Mouse (Mus musculus) kidney, postnatal 0 days (tissue): ENCODE measurements at regions not wholly inside any gene's neighbourhood (a gene's known extent, or its start where the extent isn't known, plus 50 kb on each side); places are given as distances from the start of the nearest gene placed in this dataset.

Experiments
- ATAC-seq: fragments of 200-750 bp; cut with Nextera tagmentation; replicated peaks from 2 replicates; pipeline ENCODE4 v1.8.0; 2017; ENCODE audit warnings: low read depth, moderate number of reproducible peaks, moderate TSS enrichment, moderate library complexity; ENCODE audit not compliant: low FRiP score
- DNase-seq: peaks from one replicate; pipeline ENCODE4 v3.0.0-alpha.2; 2016; ENCODE audit warnings: low spot score
- H3K27ac ChIP-seq: fragments of 300-500 bp; sonication (generic); 2 replicates; pipeline ENCODE4 v1.5.1; 2014; ENCODE audit warnings: mild to moderate bottlenecking
- H3K27me3 ChIP-seq: fragments of 300-500 bp; sonication (generic); 2 replicates; pipeline ENCODE4 v1.6.1; 2014; ENCODE audit warnings: low read length, mixed read lengths; ENCODE audit not compliant: insufficient read depth
- H3K36me3 ChIP-seq: fragments of 300-500 bp; sonication (generic); 2 replicates; pipeline ENCODE4 v1.6.1; 2014; ENCODE audit warnings: low read length, mixed read lengths; ENCODE audit not compliant: insufficient read depth
- H3K4me1 ChIP-seq: fragments of 300-500 bp; sonication (generic); replicated peaks from 2 replicates; pipeline ENCODE4 v1.6.1; 2014; ENCODE audit warnings: antibody characterized with exemption, low read length, mixed read lengths; ENCODE audit not compliant: insufficient read depth
- H3K4me2 ChIP-seq: fragments of 300-500 bp; sonication (generic); 2 replicates; pipeline ENCODE4 v1.6.1; 2014; ENCODE audit warnings: mild to moderate bottlenecking, low read length, moderate library complexity, mixed read lengths
- H3K4me3 ChIP-seq: fragments of 300-500 bp; sonication (generic); replicated peaks from 2 replicates; pipeline ENCODE4 v1.5.1; 2014; ENCODE audit warnings: low read depth, low read length
- H3K9ac ChIP-seq: fragments of 300-500 bp; sonication (generic); 2 replicates; pipeline ENCODE4 v1.6.1; 2014; ENCODE audit warnings: low read depth, low read length
- H3K9me3 ChIP-seq: fragments of 300-500 bp; sonication (generic); replicated peaks from 2 replicates; pipeline ENCODE4 v1.6.1; 2016; ENCODE audit warnings: low read length, inconsistent platforms, mixed read lengths
- CTCF ChIP-seq: IDR thresholded peaks from 2 replicates; pipeline ENCODE4 v1.5.1; 2016; ENCODE audit warnings: antibody characterized with exemption, low read depth, mild to moderate bottlenecking, moderate library complexity
- WGBS: fragments of 180-500 bp; shearing (Covaris S2); extraction: QIAGEN DNeasy Blood & Tissue Kit; methylation state at CpG from one replicate; pipeline ENCODE4 v1.1.7; 2014; 5-methylcytosine and 5-hydroxymethylcytosine counted together

GRCm38 (mm10) chr2:159501039-159501438, 706.4 kb downstream of the Dhx35 start:
- H3K27ac ChIP-seq, result no peak overlapping the region
- H3K9me3 ChIP-seq, result no peaks in the 10 kb centered on the region
- DNase-seq (peak; percentile 80), ATAC-seq (peak; percentile 71; the same call in 1 of the 2 replicates)
- no peaks in the 10 kb centered on the region for H3K36me3 ChIP-seq
- H3K4me3 ChIP-seq, result no peak overlapping the region
- no peak overlapping the region for H3K4me2 ChIP-seq
- H3K9ac ChIP-seq, result no peak overlapping the region
- H3K27me3 ChIP-seq, result no peaks in the 10 kb centered on the region
- H3K4me1 ChIP-seq, result no peaks in the 10 kb centered on the region
- 13% methylated on average over 3 of the region's 3 CpGs for WGBS
- no peak for TF ChIP-seq CTCF

GRCm38 (mm10) chr2:159519066-159519465, 724.5 kb downstream of the Dhx35 start:
- Histone ChIP-seq H3K4me1 (no peaks in the 10 kb centered on the region), H3K27me3 (no peaks in the 10 kb centered on the region), H3K27ac (no peak overlapping the region), H3K9ac (no peak overlapping the region), H3K4me2 (no peak overlapping the region), H3K36me3 (no peaks in the 10 kb centered on the region), H3K9me3 (no peaks in the 10 kb centered on the region), H3K4me3 (no peak overlapping the region)
- DNase-seq, result no peak
- no peak for TF ChIP-seq CTCF
- no peak for ATAC-seq
- 50% methylated on average over 4 of the region's 4 CpGs for WGBS

GRCm38 (mm10) chr2:159523739-159524138, 729.1 kb downstream of the Dhx35 start:
- no peak overlapping the region for H3K4me3 ChIP-seq
- no peak overlapping the region for H3K27ac ChIP-seq
- ATAC-seq (no peak), DNase-seq (peak; percentile 46)
- no peak for TF ChIP-seq CTCF
- no peaks in the 10 kb centered on the region for H3K4me1 ChIP-seq
- WGBS, result 50% methylated on average over 2 of the region's 2 CpGs
- no peaks in the 10 kb centered on the region for H3K36me3 ChIP-seq
- no peak overlapping the region for H3K4me2 ChIP-seq
- H3K27me3 ChIP-seq, result no peaks in the 10 kb centered on the region
- no peak overlapping the region for H3K9ac ChIP-seq
- no peaks in the 10 kb centered on the region for H3K9me3 ChIP-seq

- no peak for DNase-seq
- no peak for ATAC-seq
- H3K4me1 ChIP-seq, result no peaks in the 10 kb centered on the region
- H3K36me3 ChIP-seq, result no peaks in the 10 kb centered on the region
- TF ChIP-seq CTCF, result no peak
- WGBS, result 21% methylated on average over 2 of the region's 2 CpGs
- H3K9ac ChIP-seq, result no peak overlapping the region
- no peaks in the 10 kb centered on the region for H3K27me3 ChIP-seq
- H3K9me3 ChIP-seq, result no peaks in the 10 kb centered on the region
- no peak overlapping the region for H3K27ac ChIP-seq
- no peak overlapping the region for H3K4me2 ChIP-seq
- no peak overlapping the region for H3K4me3 ChIP-seq
These were observed 740.3 kb downstream of the Dhx35 start for GRCm38 (mm10) chr2:159534951-159535350.

- ATAC-seq (no peak), DNase-seq (no peak)
- Histone ChIP-seq H3K4me2 (no peak overlapping the region), H3K9ac (no peak overlapping the region), H3K4me1 (no peaks in the 10 kb centered on the region), H3K4me3 (no peak overlapping the region), H3K9me3 (no peaks in the 10 kb centered on the region), H3K36me3 (no peaks in the 10 kb centered on the region), H3K27ac (no peak overlapping the region), H3K27me3 (no peaks in the 10 kb centered on the region)
- no peak for TF ChIP-seq CTCF
These were observed 744.7 kb downstream of the Dhx35 start for GRCm38 (mm10) chr2:159539261-159539660.

- Histone ChIP-seq H3K4me2 (no peak overlapping the region), H3K27me3 (no peaks in the 10 kb centered on the region), H3K4me1 (no peaks in the 10 kb centered on the region), H3K4me3 (no peak overlapping the region), H3K36me3 (no peaks in the 10 kb centered on the region), H3K27ac (no peak overlapping the region), H3K9me3 (no peaks in the 10 kb centered on the region), H3K9ac (no peak overlapping the region)
- TF ChIP-seq CTCF, result no peak
- no peak for DNase-seq
- WGBS, result 94% methylated on average over 3 of the region's 3 CpGs
- ATAC-seq, result no peak
These were observed 763.0 kb downstream of the Dhx35 start for GRCm38 (mm10) chr2:159557567-159557966.

- no peak overlapping the region for H3K9ac ChIP-seq
- H3K9me3 ChIP-seq, result no peaks in the 10 kb centered on the region
- TF ChIP-seq CTCF, result no peak
- ATAC-seq (no peak), DNase-seq (no peak)
- no peaks in the 10 kb centered on the region for H3K4me1 ChIP-seq
- no peak overlapping the region for H3K4me2 ChIP-seq
- H3K4me3 ChIP-seq, result no peak overlapping the region
- no peaks in the 10 kb centered on the region for H3K36me3 ChIP-seq
- H3K27me3 ChIP-seq, result no peaks in the 10 kb centered on the region
- 80% methylated on average over 4 of the region's 4 CpGs for WGBS
- no peak overlapping the region for H3K27ac ChIP-seq
These were observed 768.7 kb downstream of the Gm826 start for GRCm38 (mm10) chr2:159565255-159565654.
